Mouse (Mus musculus) liver, embryonic 13.5 days (tissue): Measurements from ENCODE around the gene Gss. TPM values are rescaled to one million over a fixed set of nuclear protein-coding genes. Genes with fewer than 3 reads are reported as not detected.
A peak's percentile ranks its signal among the peaks of the same experiment; 100 is the strongest.

Experiments used
- ATAC-seq: fragments of 200-750 bp; cut with Nextera tagmentation; 2 replicates; pipeline ENCODE4 v1.8.0; 2017; ENCODE audit warnings: low read depth, mild to moderate bottlenecking, moderate number of reproducible peaks, moderate library complexity
- DNase-seq: peaks from one replicate; pipeline ENCODE4 v3.0.0; 2022
- H3K27ac ChIP-seq: fragments of 300-500 bp; sonication (generic); 2 replicates; pipeline ENCODE4 v1.5.1; 2015; ENCODE audit warnings: moderate library complexity, mild to moderate bottlenecking, inconsistent platforms
- H3K27me3 ChIP-seq: fragments of 300-500 bp; sonication (generic); 2 replicates; pipeline ENCODE4 v1.6.1; 2015; ENCODE audit warnings: mild to moderate bottlenecking, inconsistent platforms
- H3K36me3 ChIP-seq: fragments of 300-500 bp; sonication (generic); 2 replicates; pipeline ENCODE4 v1.6.1; 2015; ENCODE audit warnings: mild to moderate bottlenecking, inconsistent platforms
- H3K4me1 ChIP-seq: fragments of 300-500 bp; sonication (generic); replicated peaks from 2 replicates; pipeline ENCODE4 v1.6.1; 2015; ENCODE audit warnings: inconsistent platforms
- H3K4me2 ChIP-seq: fragments of 300-500 bp; sonication (generic); 2 replicates; pipeline ENCODE4 v1.6.1; 2015; ENCODE audit warnings: inconsistent platforms, mild to moderate bottlenecking, moderate library complexity
- H3K4me3 ChIP-seq: fragments of 300-500 bp; sonication (generic); replicated peaks from 2 replicates; pipeline ENCODE4 v1.5.1; 2015; ENCODE audit warnings: mild to moderate bottlenecking, inconsistent platforms
- H3K9ac ChIP-seq: fragments of 300-500 bp; sonication (generic); 2 replicates; pipeline ENCODE4 v1.6.1; 2015; ENCODE audit warnings: mild to moderate bottlenecking, inconsistent platforms
- H3K9me3 ChIP-seq: fragments of 300-500 bp; sonication (generic); replicated peaks from 2 replicates; pipeline ENCODE4 v1.6.1; 2016; ENCODE audit warnings: inconsistent platforms
- WGBS: fragments of 180-500 bp; shearing (Covaris S2); methylation state at CpG from one replicate; pipeline ENCODE4 v1.1.7; 2015; ENCODE audit not compliant: insufficient replicate concordance; 5-methylcytosine and 5-hydroxymethylcytosine counted together
- microRNA counts: library from miRNA; unstranded; fragments of <30 nt; microRNA quantifications from one replicate; lab custom pipeline; 2016
- microRNA-seq: library from miRNA; unstranded; fragments of <30 nt; microRNA quantifications from one replicate; pipeline ENCODE4, GENCODE M21; 2016
- polyA plus RNA-seq: library from polyadenylated mRNA; unstranded; fragments of >200 nt; fragmentation: Nextera tagmentation; extraction: Ambion mirVana; gene quantifications from 2 replicates; pipeline ENCODE4 v1.2.1, GENCODE M21; 2015

The Gss gene
- polyA plus RNA-seq, 1 experiment from 2014 or later, result 67.3 TPM

DNA sequence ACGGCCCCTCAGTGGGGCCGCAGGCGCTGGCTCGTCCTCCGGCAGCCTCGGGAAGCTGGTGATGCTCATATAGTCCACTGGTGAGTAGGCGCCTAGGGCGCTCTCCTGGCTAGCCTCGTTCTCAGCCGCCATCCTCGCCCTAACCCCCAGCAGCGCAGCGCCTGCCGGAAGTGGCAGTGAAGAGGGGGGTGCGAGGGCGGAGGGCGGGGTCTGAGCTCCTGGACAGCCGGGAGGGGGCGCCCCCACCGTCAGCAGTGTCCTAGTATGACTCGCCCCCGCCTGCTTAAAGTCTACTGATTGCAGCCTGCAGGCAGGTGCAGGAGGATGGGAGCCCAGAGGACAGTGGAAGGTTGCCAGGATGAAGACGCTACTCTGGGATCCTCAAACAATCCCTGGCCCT, 77.9 kb downstream of the Gss start:
- no peak for DNase-seq
- H3K4me1 ChIP-seq, result peaks cover 28% of the 10 kb centered on the region
- no peak overlapping the region for H3K9ac ChIP-seq
- H3K9me3 ChIP-seq, result no peaks in the 10 kb centered on the region
- no peak for ATAC-seq
- 4% methylated on average over 23 of the region's 23 CpGs for WGBS
- H3K4me3 ChIP-seq, result peak overlapping the region; percentile 29
- no peaks in the 10 kb centered on the region for H3K36me3 ChIP-seq
- no peak overlapping the region for H3K27ac ChIP-seq
- H3K4me2 ChIP-seq, result peak overlapping the region; percentile 52
- H3K27me3 ChIP-seq, result peaks cover 33% of the 10 kb centered on the region

GRCm38 (mm10) chr2:155513543-155513942, 79.1 kb downstream of the Gss start:
- Histone ChIP-seq H3K9ac (no peak overlapping the region), H3K9me3 (no peaks in the 10 kb centered on the region), H3K4me3 (no peak overlapping the region), H3K36me3 (no peaks in the 10 kb centered on the region), H3K27ac (no peak overlapping the region), H3K4me1 (peaks cover 20% of the 10 kb centered on the region), H3K27me3 (peaks cover 33% of the 10 kb centered on the region), H3K4me2 (no peak overlapping the region)
- WGBS, result 39% methylated on average over 5 of the region's 5 CpGs
- DNase-seq (no peak), ATAC-seq (no peak)

MicroRNAs within 50 kb of the gene (microRNA counts, 519-probe panel; counts per million panel counts)
- microRNA mmu-miR-499 (lab: Ali Mortazavi, UCI), result 114 counts per million

Small RNA genes lying within 50 kb of the gene (microRNA-seq; reads per million reads assigned to microRNA genes)
- gene Mir499, result 294 reads per million, percentile 63 among the genes with 10 or more reads in this experiment

Other genes starting within 250 kb of the Gss start
- 24.2 and 28.2 TPM in 2 replicates for gene Pigu, start 235.4 kb downstream of the Gss start, polyA plus RNA-seq
- gene Trp53inp2, start 211.8 kb downstream of the Gss start, polyA plus RNA-seq, result 1.7 and 2.4 TPM in 2 replicates
- gene Ncoa6, start 118.9 kb downstream of the Gss start, polyA plus RNA-seq, result 5.3 and 8.1 TPM in 2 replicates
- 20.9 and 22.4 TPM in 2 replicates for gene Acss2, start 74.9 kb downstream of the Gss start, polyA plus RNA-seq
- 0.28 and 0.31 TPM in 2 replicates for gene Ggt7, start 74.6 kb downstream of the Gss start, polyA plus RNA-seq
- gene Myh7b, start 18.4 kb upstream of the Gss start, polyA plus RNA-seq, result 2.2 TPM in 2 replicates
- gene Trpc4ap, start 99.6 kb upstream of the Gss start, polyA plus RNA-seq, result 50.8 and 59.8 TPM in 2 replicates
- gene Edem2, start 136.7 kb upstream of the Gss start, polyA plus RNA-seq, result 21.2 and 22.2 TPM in 2 replicates
- gene Gm17581, start 143.1 kb upstream of the Gss start, polyA plus RNA-seq, result not detected in 2 replicates
- 1.0 and 1.3 TPM in 2 replicates for gene Procr, start 158.3 kb upstream of the Gss start, polyA plus RNA-seq
- not detected in 2 replicates for gene Mmp24, start 182.5 kb upstream of the Gss start, polyA plus RNA-seq
- 5.5 and 5.7 TPM in 2 replicates for gene BC029722, start 226.6 kb upstream of the Gss start, polyA plus RNA-seq
- 179 and 182 TPM in 2 replicates for gene Eif6, start 234.1 kb upstream of the Gss start, polyA plus RNA-seq
- gene Fam83c, start 242.0 kb upstream of the Gss start, polyA plus RNA-seq, result 0.10 and 0.12 TPM in 2 replicates